Mouse (Mus musculus) megakaryocyte, embryonic 14.5 days (primary cell): ENCODE measurements around the gene Hpse2. TPM values are rescaled to one million over a fixed set of nuclear protein-coding genes. Genes with fewer than 3 reads are reported as not detected.
"Not testable (repeated sequence)": the region's sequence is repeated elsewhere in the genome, so short reads cannot be mapped to it uniquely, and the experiment has no call there.

ENCODE experiments used
- H3K27me3 ChIP-seq: replicated peaks from 2 replicates; pipeline ENCODE3; 2012; ENCODE audit warnings: inconsistent platforms
- H3K36me3 ChIP-seq: replicated peaks from 2 replicates; pipeline ENCODE3; 2012; ENCODE audit warnings: low read length, inconsistent platforms, mixed read lengths
- H3K4me1 ChIP-seq: 2 replicates; pipeline ENCODE4 v1.6.1; 2012; ENCODE audit warnings: inconsistent platforms
- H3K4me3 ChIP-seq: replicated peaks from 2 replicates; pipeline ENCODE3; 2012; ENCODE audit warnings: moderate library complexity, mild to moderate bottlenecking, inconsistent platforms
- H3K9me3 ChIP-seq: 2 replicates; pipeline ENCODE4 v1.6.1; 2012; ENCODE audit warnings: inconsistent platforms
- FLI1 ChIP-seq: IDR thresholded peaks from 2 replicates; pipeline ENCODE4 v1.6.1; 2012; ENCODE audit warnings: low read length, inconsistent platforms, mixed read lengths
- GATA1 ChIP-seq: IDR thresholded peaks from 3 replicates; pipeline ENCODE4 v1.6.1; 2012; ENCODE audit warnings: mixed read lengths, low read length, inconsistent platforms, borderline replicate concordance
- polyA plus RNA-seq: library from polyadenylated mRNA; stranded (reverse); fragments of >175 nt; gene quantifications from 2 replicates; pipeline ENCODE4 v1.2.3, GENCODE M21; 2012; ENCODE audit warnings: low replicate concordance; ENCODE audit not compliant: insufficient read depth

The Hpse2 gene
- polyA plus RNA-seq, 1 experiment: 0.02 TPM

DNA sequence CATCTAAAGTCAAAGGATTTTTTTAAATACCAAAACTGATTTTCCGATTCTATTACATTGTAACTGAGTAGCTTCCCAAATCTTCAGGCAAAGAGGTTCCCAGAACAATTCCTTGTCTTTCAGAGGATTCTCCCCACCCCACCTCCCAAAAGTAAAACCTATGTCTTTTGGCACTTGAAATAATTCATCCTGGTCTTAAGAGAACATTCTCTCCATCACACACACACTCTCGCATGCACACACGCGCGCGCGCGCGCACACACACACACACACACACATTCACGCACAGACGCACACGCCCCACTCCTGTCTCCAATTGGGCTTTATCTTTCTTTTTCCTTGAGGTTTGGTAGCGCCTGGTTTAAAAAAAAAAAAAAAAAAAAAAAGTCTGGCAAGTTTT, 2.7 kb downstream of the Hpse2 start:
- TF ChIP-seq FLI1 (no peak), GATA1 (no peak)
- Histone ChIP-seq H3K9me3 (no peaks in the 10 kb centered on the region), H3K36me3 (no peaks in the 10 kb centered on the region), H3K27me3 (peaks cover 70% of the 10 kb centered on the region), H3K4me3 (no peak overlapping the region), H3K4me1 (peaks cover 8% of the 10 kb centered on the region)

DNA sequence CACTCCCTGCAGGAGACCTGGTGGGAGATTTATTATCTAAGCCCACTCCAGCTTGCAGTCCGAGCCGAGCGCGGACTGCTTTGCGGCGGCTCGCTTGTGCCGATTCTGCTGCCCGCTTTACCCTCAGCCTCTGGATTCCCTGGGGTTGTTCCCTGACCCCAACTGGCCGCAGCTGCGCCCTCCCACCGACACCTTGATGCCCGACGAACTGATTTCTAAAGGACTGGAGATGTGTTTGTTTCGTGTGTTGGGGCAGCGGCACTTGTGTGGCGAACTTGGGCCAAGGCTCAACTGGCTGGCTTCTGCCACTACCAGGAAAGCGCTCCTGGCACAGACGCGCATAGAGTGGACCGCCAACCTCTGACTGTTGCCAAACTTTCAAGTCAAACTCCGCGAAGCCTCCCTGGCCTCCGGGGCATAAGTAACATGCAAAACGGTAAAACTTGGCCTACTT, 3.1 kb downstream of the Hpse2 start:
- peaks cover 8% of the 10 kb centered on the region for H3K4me1 ChIP-seq
- no peak overlapping the region for H3K4me3 ChIP-seq
- no peak for TF ChIP-seq FLI1
- no peak for TF ChIP-seq GATA1
- no peaks in the 10 kb centered on the region for H3K36me3 ChIP-seq
- H3K9me3 ChIP-seq: no peaks in the 10 kb centered on the region
- peaks cover 70% of the 10 kb centered on the region for H3K27me3 ChIP-seq

- Histone ChIP-seq H3K4me3 (no peak overlapping the region), H3K9me3 (no peaks in the 10 kb centered on the region), H3K4me1 (peaks cover 8% of the 10 kb centered on the region), H3K36me3 (no peaks in the 10 kb centered on the region), H3K27me3 (peaks cover 65% of the 10 kb centered on the region)
- no peak for TF ChIP-seq GATA1
- TF ChIP-seq FLI1: no peak
Measured at GRCm38 (mm10) chr19:43384346-43384977, 3.7 kb downstream of the Hpse2 start.

DNA sequence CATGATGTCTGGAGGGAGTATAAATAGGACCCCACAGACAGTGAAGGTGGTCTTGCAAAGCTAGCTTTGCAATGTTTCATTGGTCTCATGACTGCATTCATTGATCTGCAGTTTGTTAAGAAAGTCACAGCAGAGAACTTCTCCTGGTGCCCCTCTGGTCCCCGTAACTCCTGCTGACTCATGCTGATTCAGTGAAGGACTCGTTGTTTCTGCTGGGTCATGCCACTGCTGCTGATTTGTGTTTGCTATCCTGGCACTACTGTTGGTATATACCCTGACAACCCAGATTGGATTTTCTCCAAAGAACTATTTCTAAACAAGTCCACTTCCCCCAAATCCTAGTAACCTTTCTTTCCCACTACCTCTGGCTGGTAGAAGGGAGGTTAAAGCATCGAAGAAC, 29.3 kb downstream of the Hpse2 start:
- Histone ChIP-seq H3K27me3 (no peaks in the 10 kb centered on the region), H3K36me3 (no peaks in the 10 kb centered on the region), H3K4me1 (peaks cover 5% of the 10 kb centered on the region; the same call in 1 of the 2 replicates), H3K4me3 (no peak overlapping the region), H3K9me3 (no peaks in the 10 kb centered on the region; the same call in 1 of the 2 replicates)
- TF ChIP-seq GATA1 (no peak), FLI1 (no peak)

DNA sequence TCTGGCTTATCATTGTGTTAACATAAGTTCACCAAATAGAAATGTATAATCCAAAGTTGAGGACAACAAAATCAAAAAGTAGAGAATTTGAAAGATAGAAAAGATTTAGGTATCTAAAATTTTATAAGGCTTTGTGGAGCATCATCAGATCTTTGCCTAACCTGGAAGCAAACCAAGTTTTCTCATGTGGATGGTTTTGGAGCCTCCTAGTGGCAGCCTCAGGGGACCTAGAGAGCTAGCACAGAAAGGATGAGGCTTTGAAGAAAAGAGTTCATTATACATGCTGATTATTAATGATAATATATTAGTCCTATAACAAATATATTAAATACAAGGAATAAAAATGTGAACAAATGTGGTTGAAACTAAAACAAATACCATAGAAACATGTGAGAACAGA, 77.0 kb downstream of the Hpse2 start:
- Histone ChIP-seq H3K4me1 (no peaks in the 10 kb centered on the region), H3K4me3 (no peak overlapping the region), H3K9me3 (0 out of 2 replicates have a peak, but pooled peaks cover 1% of the 10 kb centered on the region), H3K36me3 (no peaks in the 10 kb centered on the region), H3K27me3 (no peaks in the 10 kb centered on the region)
- TF ChIP-seq GATA1: no peak
- no peak for TF ChIP-seq FLI1

- no peaks in the 10 kb centered on the region for H3K36me3 ChIP-seq
- H3K4me3 ChIP-seq: no peak overlapping the region
- H3K4me1 ChIP-seq: no peaks in the 10 kb centered on the region
- H3K9me3 ChIP-seq: 0 out of 2 replicates have a peak, but pooled peaks cover 3% of the 10 kb centered on the region
- no peak for TF ChIP-seq FLI1
- TF ChIP-seq GATA1: no peak
- H3K27me3 ChIP-seq: no peaks in the 10 kb centered on the region
Measured at GRCm38 (mm10) chr19:43306756-43307155, 81.4 kb downstream of the Hpse2 start.

DNA sequence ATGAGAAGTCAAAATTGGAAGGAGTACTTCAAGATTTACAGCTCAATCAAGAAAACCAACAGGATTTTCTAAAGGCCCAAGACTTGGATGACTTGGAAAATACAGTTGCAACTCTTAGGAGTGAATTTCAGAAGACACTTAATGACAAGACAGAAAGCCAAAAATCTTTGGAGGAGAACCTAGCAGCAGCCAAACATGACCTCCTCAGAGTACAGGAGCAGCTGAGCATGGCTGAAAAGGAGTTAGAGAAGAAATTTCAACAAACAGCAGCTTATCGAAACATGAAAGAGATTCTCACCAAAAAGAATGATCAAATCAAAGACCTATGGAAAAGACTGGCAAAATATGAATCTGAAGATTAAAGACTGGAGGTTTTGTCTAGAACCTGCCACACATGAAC, 106.8 kb downstream of the Hpse2 start:
- not testable (repeated sequence) for H3K4me1 ChIP-seq, H3K36me3 ChIP-seq, H3K27me3 ChIP-seq, H3K4me3 ChIP-seq, H3K9me3 ChIP-seq

- Histone ChIP-seq H3K27me3 (no peaks in the 10 kb centered on the region), H3K4me3 (no peak overlapping the region), H3K4me1 (no peaks in the 10 kb centered on the region), H3K36me3 (no peaks in the 10 kb centered on the region), H3K9me3 (no peaks in the 10 kb centered on the region)
- TF ChIP-seq FLI1: no peak
- no peak for TF ChIP-seq GATA1
Measured at GRCm38 (mm10) chr19:43243993-43244392, 144.2 kb downstream of the Hpse2 start.

DNA sequence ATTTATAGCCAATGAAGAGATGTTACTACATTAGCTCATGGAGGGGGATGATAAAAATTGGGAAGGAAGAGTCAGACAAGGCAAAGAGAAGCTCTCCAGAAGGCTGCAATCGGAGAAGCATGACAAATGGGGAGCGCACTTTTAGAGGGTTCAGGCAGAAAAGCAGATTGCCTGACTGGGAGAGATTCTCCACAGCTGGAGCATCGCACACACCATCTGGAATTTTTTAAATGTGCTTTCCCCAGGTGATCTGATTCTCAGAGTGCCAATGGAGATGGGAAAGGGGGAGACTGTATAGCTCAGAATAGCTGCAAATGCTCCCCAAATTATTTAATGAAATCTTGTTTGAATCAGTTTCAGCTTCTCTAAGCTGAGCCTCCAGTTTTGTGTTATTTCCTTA, 156.4 kb downstream of the Hpse2 start:
- Histone ChIP-seq H3K4me3 (no peak overlapping the region), H3K27me3 (no peaks in the 10 kb centered on the region), H3K9me3 (no peaks in the 10 kb centered on the region), H3K4me1 (no peaks in the 10 kb centered on the region), H3K36me3 (no peaks in the 10 kb centered on the region)
- TF ChIP-seq FLI1: no peak
- no peak for TF ChIP-seq GATA1

GRCm38 (mm10) chr19:43193562-43193961, 194.6 kb downstream of the Hpse2 start:
- H3K9me3 ChIP-seq: no peaks in the 10 kb centered on the region
- TF ChIP-seq GATA1 (no peak), FLI1 (no peak)

More at GRCm38 (mm10) chr19:43193562-43193961, 194.6 kb downstream of the Hpse2 start:
- no peaks in the 10 kb centered on the region for H3K27me3 ChIP-seq
- H3K4me1 ChIP-seq: peaks cover 4% of the 10 kb centered on the region; the same call in 1 of the 2 replicates
- H3K36me3 ChIP-seq: no peaks in the 10 kb centered on the region
- H3K4me3 ChIP-seq: peak overlapping the region; percentile 44
